Mouse (Mus musculus) liver, embryonic 14.5 days (tissue): ENCODE data around the gene Cacnb2.

Experiments used
- CTCF ChIP-seq: IDR thresholded peaks from 2 replicates; pipeline ENCODE4 v1.5.1; 2016; ENCODE audit warnings: antibody characterized with exemption, low read depth, control low read depth
- EP300 ChIP-seq: IDR thresholded peaks from 2 replicates; pipeline ENCODE4 v1.6.1; 2016; ENCODE audit warnings: antibody characterized with exemption, low read depth

DNA sequence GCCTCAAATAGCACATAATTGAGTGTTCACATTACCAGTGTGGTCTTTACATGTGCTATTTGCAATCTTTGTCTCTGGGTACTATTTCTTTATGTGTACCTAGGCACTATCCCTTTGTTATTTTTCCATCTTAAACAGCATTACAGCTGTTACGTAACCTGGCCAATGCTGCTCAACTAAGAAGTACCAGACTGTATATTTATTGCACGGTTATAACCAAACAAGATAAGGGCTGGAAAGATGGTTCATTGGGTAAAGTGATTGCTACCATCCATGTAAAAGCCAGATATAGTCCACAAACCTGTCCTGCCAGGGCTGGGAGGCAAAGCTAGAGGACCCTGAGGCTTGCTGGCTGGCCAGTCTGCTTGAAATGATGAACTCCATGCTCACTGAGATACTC lies 251.2 kb downstream of the Cacnb2 start:
- TF ChIP-seq CTCF (no peak), EP300 (no peak)
